Mouse (Mus musculus) neural tube, embryonic 14.5 days (tissue): Measurements from ENCODE around the gene Trim15. TPM values are rescaled to one million over a fixed set of nuclear protein-coding genes. Genes with fewer than 3 reads are reported as not detected.

Source experiments
- ATAC-seq: fragments of 200-750 bp; cut with Nextera tagmentation; 2 replicates; pipeline ENCODE4 v1.8.0; 2017; ENCODE audit warnings: low read depth, mild to moderate bottlenecking, moderate TSS enrichment, moderate library complexity
- H3K27ac ChIP-seq: fragments of 300-500 bp; sonication (generic); 2 replicates; pipeline ENCODE4 v1.5.1; 2014; ENCODE audit warnings: low read depth, mild to moderate bottlenecking, control low read depth, low read length, moderate library complexity, mixed read lengths
- H3K27me3 ChIP-seq: fragments of 300-500 bp; sonication (generic); 2 replicates; pipeline ENCODE4 v1.6.1; 2014; ENCODE audit warnings: low read length; ENCODE audit not compliant: control insufficient read depth, insufficient read depth
- H3K36me3 ChIP-seq: fragments of 300-500 bp; sonication (generic); 2 replicates; pipeline ENCODE4 v1.6.1; 2014; ENCODE audit warnings: low read length, mixed read lengths; ENCODE audit not compliant: control insufficient read depth, insufficient read depth
- H3K4me1 ChIP-seq: fragments of 300-500 bp; sonication (generic); 2 replicates; pipeline ENCODE4 v1.6.1; 2014; ENCODE audit warnings: low read length; ENCODE audit not compliant: control insufficient read depth, insufficient read depth
- H3K4me2 ChIP-seq: fragments of 300-500 bp; sonication (generic); 2 replicates; pipeline ENCODE4 v1.6.1; 2014; ENCODE audit warnings: mild to moderate bottlenecking, low read depth, low read length, control low read depth
- H3K4me3 ChIP-seq: fragments of 300-500 bp; sonication (generic); 2 replicates; pipeline ENCODE4 v1.5.1; 2014; ENCODE audit warnings: low read depth, low read length, control low read depth, mixed read lengths
- H3K9ac ChIP-seq: fragments of 300-500 bp; sonication (generic); replicated peaks from 2 replicates; pipeline ENCODE4 v1.6.1; 2014; ENCODE audit warnings: low read depth, mild to moderate bottlenecking, control low read depth, low read length, mixed read lengths
- H3K9me3 ChIP-seq: fragments of 300-500 bp; sonication (generic); 2 replicates; pipeline ENCODE4 v1.6.1; 2016; ENCODE audit warnings: low read length; ENCODE audit not compliant: control insufficient read depth
- WGBS: fragments of 180-500 bp; shearing (Covaris S2); extraction: QIAGEN DNeasy Blood & Tissue Kit; methylation state at CpG from one replicate; pipeline ENCODE4 v1.1.7; 2014; 5-methylcytosine and 5-hydroxymethylcytosine counted together
- polyA plus RNA-seq: library from polyadenylated mRNA; unstranded; fragments of >200 nt; fragmentation: Nextera tagmentation; extraction: Ambion mirVana; gene quantifications from 2 replicates; pipeline ENCODE4 v1.2.1, GENCODE M21; 2014

The Trim15 gene
- polyA plus RNA-seq, 1 experiment from 2014 or later = 0.25 TPM

DNA sequence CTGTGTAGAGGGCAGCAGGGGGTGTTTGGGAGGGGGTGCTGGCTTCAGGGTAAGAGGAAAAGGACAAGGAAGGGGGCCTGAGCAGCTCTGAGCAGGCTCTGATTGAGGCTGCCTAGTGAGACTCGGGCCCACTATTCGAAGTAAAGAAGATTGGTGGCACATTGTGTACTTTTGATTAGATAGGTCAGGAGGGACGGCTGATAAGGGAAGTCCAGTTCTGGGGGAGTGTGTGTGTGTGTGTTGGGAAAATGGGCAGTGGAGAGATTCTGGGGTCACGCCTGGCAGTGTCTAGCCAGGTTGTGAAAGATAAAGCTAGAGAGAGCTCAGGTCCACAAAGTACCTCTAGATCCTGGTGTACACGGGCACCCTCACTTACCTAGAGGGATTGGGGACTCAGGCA is 15.4 kb downstream of the Trim15 start:
- ATAC-seq = no peak
- Histone ChIP-seq H3K9me3 (no peaks in the 10 kb centered on the region), H3K4me3 (no peak overlapping the region), H3K27ac (no peak overlapping the region), H3K27me3 (no peaks in the 10 kb centered on the region), H3K36me3 (peaks cover 19% of the 10 kb centered on the region), H3K9ac (no peak overlapping the region), H3K4me1 (no peaks in the 10 kb centered on the region), H3K4me2 (no peak overlapping the region)
- WGBS = 94% methylated on average over 5 of the region's 5 CpGs

DNA sequence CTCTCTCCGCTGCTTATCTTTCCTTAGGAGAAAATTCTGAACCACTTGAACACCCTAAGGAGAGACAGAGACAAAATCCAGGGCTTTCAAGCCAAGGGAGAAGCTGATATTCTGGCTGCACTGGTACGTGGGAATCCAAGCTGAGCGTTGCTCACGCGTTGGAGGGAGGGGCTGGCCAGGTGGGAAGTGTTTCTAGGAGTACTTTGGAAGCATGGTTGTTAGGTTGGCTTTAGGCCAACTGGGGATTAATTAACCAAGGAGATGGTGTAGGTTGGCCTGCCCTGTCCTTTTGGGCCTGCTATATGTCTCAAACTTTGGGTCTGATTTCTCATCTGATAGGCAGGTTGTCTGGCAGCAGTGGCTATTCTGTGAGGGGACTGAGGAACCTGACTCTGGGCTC is 15.8 kb downstream of the Trim15 start:
- no peak overlapping the region for H3K4me3 ChIP-seq
- H3K27ac ChIP-seq = no peak overlapping the region
- no peak overlapping the region for H3K4me2 ChIP-seq
- no peaks in the 10 kb centered on the region for H3K4me1 ChIP-seq
- peaks cover 16% of the 10 kb centered on the region for H3K36me3 ChIP-seq
- H3K9ac ChIP-seq = no peak overlapping the region
- 93% methylated on average over 5 of the region's 5 CpGs for WGBS
- ATAC-seq = no peak
- no peaks in the 10 kb centered on the region for H3K9me3 ChIP-seq
- no peaks in the 10 kb centered on the region for H3K27me3 ChIP-seq

DNA sequence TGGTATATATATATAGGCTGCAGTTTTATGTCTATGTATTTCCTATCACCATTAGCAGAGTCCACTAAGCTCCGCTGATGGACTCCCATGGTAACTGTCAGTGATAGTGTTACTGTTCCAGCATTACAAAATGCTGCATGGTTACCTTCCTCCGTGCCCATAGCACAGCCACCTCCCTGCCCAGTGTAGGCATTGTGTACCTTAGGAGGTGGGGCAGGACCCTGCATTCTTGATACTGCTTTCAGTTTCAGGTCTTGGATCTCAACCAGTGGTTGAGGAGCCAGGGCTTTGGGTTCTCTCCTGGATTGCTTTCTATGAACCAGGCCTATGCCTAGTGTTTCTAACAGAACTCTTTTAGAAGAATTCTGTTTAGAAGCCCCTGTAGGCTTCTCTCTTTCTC is 17.0 kb downstream of the Trim15 start:
- no peak for ATAC-seq
- H3K9ac ChIP-seq = no peak overlapping the region
- H3K27ac ChIP-seq = no peak overlapping the region
- no peak overlapping the region for H3K4me3 ChIP-seq
- no peaks in the 10 kb centered on the region for H3K4me1 ChIP-seq
- H3K27me3 ChIP-seq = no peaks in the 10 kb centered on the region
- H3K36me3 ChIP-seq = peaks cover 12% of the 10 kb centered on the region
- H3K9me3 ChIP-seq = no peaks in the 10 kb centered on the region
- WGBS = 100% methylated on average over 2 of the region's 2 CpGs
- no peak overlapping the region for H3K4me2 ChIP-seq

DNA sequence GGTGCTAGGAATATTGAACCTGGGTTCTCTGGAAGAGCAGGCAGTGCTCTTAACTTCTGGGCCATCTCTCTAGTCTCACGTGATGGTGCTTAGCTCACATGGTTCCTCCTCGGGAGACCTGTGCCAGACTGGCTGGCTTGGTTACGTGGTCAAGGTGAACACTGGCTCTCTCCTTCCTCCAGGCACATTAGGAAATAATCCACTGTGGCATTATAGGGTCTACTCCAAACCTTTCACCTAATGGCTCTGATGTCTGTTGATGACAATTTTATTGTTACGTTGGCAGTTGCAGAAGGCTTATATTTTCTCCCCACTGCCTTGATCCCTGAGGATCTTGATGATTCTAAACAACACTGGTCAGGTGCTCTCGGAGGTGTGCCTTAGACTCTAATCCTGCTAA is 18.1 kb downstream of the Trim15 start:
- H3K4me1 ChIP-seq = no peaks in the 10 kb centered on the region
- H3K27me3 ChIP-seq = no peaks in the 10 kb centered on the region
- 83% methylated on average over 5 of the region's 5 CpGs for WGBS

DNA sequence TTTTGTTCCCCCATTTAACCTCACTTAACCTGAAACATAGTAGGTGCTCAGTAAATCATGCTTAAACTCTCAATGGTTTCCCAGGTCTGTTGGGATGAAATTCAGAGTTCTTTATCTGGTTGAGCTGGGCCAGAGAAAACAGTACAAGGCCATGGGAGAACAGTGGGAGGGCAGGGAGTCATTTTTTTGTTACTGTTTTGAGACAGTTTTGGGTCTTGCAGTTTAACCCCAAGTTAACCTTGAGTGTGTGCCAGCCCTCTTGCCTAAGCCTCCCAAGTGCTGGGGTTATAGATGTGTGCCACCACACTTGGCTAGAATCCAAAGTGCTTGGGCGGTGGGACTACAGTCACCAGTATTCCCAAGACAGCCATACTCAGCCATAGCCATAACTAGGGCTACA is 22.3 kb downstream of the Trim15 start:
- Histone ChIP-seq H3K4me3 (no peak overlapping the region), H3K27me3 (no peaks in the 10 kb centered on the region), H3K4me2 (no peak overlapping the region), H3K9me3 (no peaks in the 10 kb centered on the region), H3K27ac (no peak overlapping the region), H3K36me3 (no peaks in the 10 kb centered on the region), H3K4me1 (no peaks in the 10 kb centered on the region), H3K9ac (no peak overlapping the region)
- 43% methylated on average over 1 of the region's 1 CpGs for WGBS
- no peak for ATAC-seq

More for the DNA sequence above, 18.1 kb downstream of the Trim15 start:
- ATAC-seq = no peak
- no peak overlapping the region for H3K9ac ChIP-seq
- no peak overlapping the region for H3K4me2 ChIP-seq
- H3K4me3 ChIP-seq = no peak overlapping the region
- no peaks in the 10 kb centered on the region for H3K9me3 ChIP-seq
- no peak overlapping the region for H3K27ac ChIP-seq
- H3K36me3 ChIP-seq = peaks cover 12% of the 10 kb centered on the region

DNA sequence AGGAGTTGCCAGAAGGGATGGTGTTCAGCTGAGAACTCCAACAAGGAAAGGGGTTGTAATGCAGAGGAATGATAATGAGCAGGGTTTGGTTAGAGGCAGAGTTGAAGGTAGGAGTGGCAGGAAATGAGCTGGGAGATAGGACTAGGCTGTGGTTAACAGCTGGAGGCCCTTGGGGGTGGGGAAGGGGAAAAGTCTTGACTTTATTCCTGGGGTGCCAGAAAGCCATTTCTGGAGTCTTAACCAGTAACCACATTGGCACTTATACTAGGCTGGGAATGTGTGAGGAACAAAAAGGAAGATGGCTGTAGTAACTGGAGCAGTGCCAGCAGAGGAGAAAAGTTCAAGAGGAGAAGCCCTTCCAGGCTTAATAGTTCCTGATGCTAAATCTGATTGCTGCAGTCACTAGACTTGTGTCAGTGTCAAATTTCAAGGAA is 22.7 kb downstream of the Trim15 start:
- no peak for ATAC-seq
- no peak overlapping the region for H3K27ac ChIP-seq
- no peak overlapping the region for H3K9ac ChIP-seq
- H3K4me1 ChIP-seq = no peaks in the 10 kb centered on the region
- H3K4me2 ChIP-seq = no peak overlapping the region
- no peaks in the 10 kb centered on the region for H3K27me3 ChIP-seq
- H3K9me3 ChIP-seq = no peaks in the 10 kb centered on the region
- H3K36me3 ChIP-seq = no peaks in the 10 kb centered on the region
- H3K4me3 ChIP-seq = no peak overlapping the region

DNA sequence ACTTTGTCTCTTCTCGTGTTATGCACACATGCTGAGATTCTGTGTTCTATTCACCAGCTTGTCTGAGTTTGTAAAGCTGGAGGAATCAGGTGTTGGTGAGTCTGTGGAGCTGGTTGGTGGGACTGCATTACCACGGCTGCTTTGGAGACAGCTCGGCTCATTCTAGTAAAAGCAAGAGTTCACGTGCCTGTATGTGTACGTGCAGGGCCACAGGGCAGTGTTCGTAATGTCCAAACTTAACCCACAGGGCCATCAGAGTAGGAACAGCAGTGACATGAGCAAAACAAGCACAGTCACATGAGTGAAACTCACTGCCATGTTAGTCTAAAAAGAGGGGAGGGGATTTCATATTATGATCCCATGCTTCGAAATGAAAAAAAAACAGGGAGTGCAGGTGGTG is 23.3 kb downstream of the Trim15 start:
- Histone ChIP-seq H3K4me1 (no peaks in the 10 kb centered on the region), H3K27me3 (no peaks in the 10 kb centered on the region), H3K36me3 (no peaks in the 10 kb centered on the region), H3K9me3 (no peaks in the 10 kb centered on the region), H3K4me2 (no peak overlapping the region), H3K27ac (no peak overlapping the region), H3K4me3 (no peak overlapping the region), H3K9ac (no peak overlapping the region)
- no peak for ATAC-seq
- WGBS = 79% methylated on average over 7 of the region's 7 CpGs

DNA sequence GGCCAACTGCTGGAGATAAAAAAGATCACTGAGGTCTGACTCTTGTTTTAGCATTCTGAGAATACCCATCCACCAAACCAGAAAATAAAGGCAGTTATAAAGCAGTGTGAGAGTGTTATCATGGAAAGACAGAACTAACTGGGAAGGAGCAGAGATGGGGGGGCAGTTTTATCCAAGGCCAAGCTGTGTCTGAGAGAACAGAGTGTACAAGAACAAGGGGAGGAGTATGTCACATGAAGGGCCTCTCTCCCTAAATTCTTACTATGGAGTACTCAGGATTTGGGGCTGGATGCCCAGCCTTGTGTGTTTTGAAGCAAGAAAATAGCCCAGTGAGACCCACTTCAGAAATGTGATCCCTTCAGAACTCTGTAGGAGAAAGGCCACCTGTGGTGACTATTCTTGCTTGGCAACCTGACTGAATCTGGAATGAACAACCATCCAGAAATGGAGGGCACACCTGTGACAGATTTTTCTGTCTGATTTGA is 26.0 kb downstream of the Trim15 start:
- Histone ChIP-seq H3K4me3 (no peak overlapping the region), H3K9ac (no peak overlapping the region; the same call in 1 of the 2 replicates), H3K27ac (no peak overlapping the region), H3K36me3 (no peaks in the 10 kb centered on the region), H3K9me3 (no peaks in the 10 kb centered on the region), H3K4me2 (no peak overlapping the region), H3K27me3 (no peaks in the 10 kb centered on the region), H3K4me1 (peaks cover 5% of the 10 kb centered on the region)
- no peak for ATAC-seq

DNA sequence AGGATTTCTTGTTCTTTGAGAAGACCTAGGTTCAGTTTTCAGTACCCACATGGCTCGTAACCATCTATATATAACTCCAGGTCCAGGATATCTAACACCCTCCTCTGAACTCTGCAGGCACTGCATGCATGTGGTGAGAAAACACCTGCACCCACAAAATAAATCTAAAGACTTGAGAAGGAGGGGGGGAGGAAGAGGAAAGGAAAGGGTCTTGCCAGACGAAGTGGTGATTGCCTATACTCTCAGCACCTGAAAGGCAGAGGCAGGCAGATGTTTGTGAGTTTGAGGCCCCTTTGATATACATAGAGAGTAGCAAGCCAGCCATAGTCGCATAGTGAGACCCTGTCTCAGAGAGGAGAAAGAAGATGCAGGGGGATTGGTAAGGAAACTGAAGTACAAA is 27.1 kb downstream of the Trim15 start:
- no peak overlapping the region for H3K9ac ChIP-seq
- H3K4me1 ChIP-seq = peaks cover 5% of the 10 kb centered on the region
- no peak overlapping the region for H3K4me3 ChIP-seq
- H3K36me3 ChIP-seq = no peaks in the 10 kb centered on the region
- WGBS = 85% methylated on average over 3 of the region's 3 CpGs
- no peaks in the 10 kb centered on the region for H3K9me3 ChIP-seq
- no peak overlapping the region for H3K4me2 ChIP-seq
- ATAC-seq = no peak
- H3K27me3 ChIP-seq = no peaks in the 10 kb centered on the region
- no peak overlapping the region for H3K27ac ChIP-seq

DNA sequence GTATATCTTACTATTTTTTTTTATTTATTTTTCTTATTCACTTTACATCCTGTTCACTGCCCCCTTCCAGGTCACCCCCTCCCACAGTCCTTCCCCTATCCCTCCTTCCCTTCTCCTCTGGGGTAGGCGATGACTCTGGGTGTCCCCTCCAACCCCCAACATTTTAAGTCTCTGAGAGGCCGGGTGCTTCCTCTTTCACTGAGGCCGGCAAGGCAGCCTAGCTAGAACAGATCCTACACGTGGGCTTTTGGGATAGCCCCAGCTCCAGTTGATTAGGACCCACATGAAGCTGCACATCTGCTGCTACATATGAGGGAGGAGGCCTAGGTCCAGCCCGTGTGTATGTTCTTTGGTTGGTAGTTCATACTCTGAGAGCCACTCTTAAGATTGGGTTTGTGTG is 28.0 kb downstream of the Trim15 start:
- no peaks in the 10 kb centered on the region for H3K9me3 ChIP-seq
- no peak overlapping the region for H3K27ac ChIP-seq
- H3K9ac ChIP-seq = no peak overlapping the region
- no peaks in the 10 kb centered on the region for H3K27me3 ChIP-seq
- no peak overlapping the region for H3K4me3 ChIP-seq
- H3K4me2 ChIP-seq = no peak overlapping the region
- 88% methylated on average over 5 of the region's 5 CpGs for WGBS
- ATAC-seq = no peak
- H3K4me1 ChIP-seq = peaks cover 5% of the 10 kb centered on the region
- H3K36me3 ChIP-seq = no peaks in the 10 kb centered on the region
